10 mouse cellular contexts compared by ENCODE assay signal in the genomic region with DNA sequence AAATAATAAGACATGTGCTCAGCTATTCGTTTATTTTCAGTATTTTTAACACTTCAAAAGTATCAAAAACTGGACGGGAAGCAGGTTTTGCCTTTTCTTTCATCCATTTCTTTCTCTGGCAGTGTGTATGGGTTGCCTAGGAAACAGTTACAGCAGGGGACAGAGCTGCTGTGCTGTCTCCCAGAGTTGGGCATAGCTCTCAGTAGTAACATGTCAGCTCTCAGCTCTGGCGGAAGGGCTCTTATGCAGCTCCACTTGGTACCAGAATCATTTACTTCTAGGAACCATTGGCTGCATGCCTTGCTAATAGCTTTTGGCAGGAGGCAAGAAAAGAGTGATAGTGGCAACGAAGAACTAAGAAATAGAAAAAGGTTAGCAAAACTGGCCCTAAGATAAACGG.
DNase-seq lines count a peak whose midpoint lies in the region; ATAC-seq lines count a peak whose summit lies in the region.
"Had no signal": no experiment of that assay in that cellular context is flagged by ENCODE, and none has a peak within 500 bp of the region (broad histone marks: within the 10 kb centered on the region; RNA-seq: fewer than 3 reads in every experiment).

No protein-coding gene starts in this region.

- no peak overlapping the region for H3K9ac ChIP-seq in forebrain, embryonic 15.5 days (replicated peaks)

- H3K27ac ChIP-seq in forebrain, embryonic 15.5 days (replicated peaks): no peak overlapping the region
- H3K27ac ChIP-seq in forebrain, embryonic 10.5 days: no peak overlapping the region
- H3K27ac ChIP-seq: kidney, postnatal 0 days had no signal

- DNase-seq in forebrain, embryonic 10.5 days (ENCODE audit: extremely low spot score, low spot score): no peak
- peak; percentile 12 for DNase-seq in right cerebral cortex, adult 18-20 months
- no peak for DNase-seq in right cerebral cortex, postnatal 25 days
- DNase-seq in left cerebral cortex, postnatal 4 days: peak; percentile 38
- peak; percentile 53 for DNase-seq in telencephalon, adult 2 months (ENCODE audit: low read depth, low spot score)
- DNase-seq in T-cell, adult 2 months (ENCODE audit: low spot score): no peak
- DNase-seq: thymus, postnatal 14 days had no signal

- H3K4me1 ChIP-seq in forebrain, embryonic 15.5 days: peaks cover 7% of the 10 kb centered on the region
- no peaks in the 10 kb centered on the region; the same call in 1 of the 2 replicates for H3K4me1 ChIP-seq in forebrain, embryonic 10.5 days

- ATAC-seq in forebrain, embryonic 15.5 days (replicated peaks): peak; percentile 94
- ATAC-seq in megakaryocyte, adult 5-6 weeks (ENCODE audit: poor library complexity, severe bottlenecking): no peak

- H3K9me3 ChIP-seq in forebrain, embryonic 15.5 days: no peaks in the 10 kb centered on the region
- H3K9me3 ChIP-seq in forebrain, embryonic 10.5 days: no peaks in the 10 kb centered on the region

- H3K4me3 ChIP-seq in forebrain, embryonic 15.5 days: no peak overlapping the region
- no peak overlapping the region for H3K4me3 ChIP-seq in forebrain, embryonic 10.5 days

- 42% methylated on average over 5 of the region's 5 CpGs for WGBS in forebrain, embryonic 15.5 days
- WGBS in forebrain, embryonic 10.5 days: 81% methylated on average over 5 of the region's 5 CpGs

- H3K27me3 ChIP-seq in forebrain, embryonic 15.5 days: no peaks in the 10 kb centered on the region
- no peaks in the 10 kb centered on the region for H3K27me3 ChIP-seq in forebrain, embryonic 10.5 days (ENCODE audit: poor library complexity, severe bottlenecking)

- H3K36me3 ChIP-seq in forebrain, embryonic 15.5 days: no peaks in the 10 kb centered on the region
- H3K36me3 ChIP-seq in forebrain, embryonic 10.5 days (replicated peaks): no peaks in the 10 kb centered on the region

- intact Hi-C loops in left cerebral cortex, postnatal 4 days (cut with DNase I): no loop called here

- no peak overlapping the region for H3K4me2 ChIP-seq in forebrain, embryonic 15.5 days (replicated peaks)

Comparison
In these comparisons a context has a peak if more than half of its experiments do, and no peak if none do; other contexts are left out.
1. DNase-seq: peak in right cerebral cortex, adult 18-20 months (single experiment), left cerebral cortex, postnatal 4 days (single experiment) and telencephalon, adult 2 months (single experiment); none in forebrain, embryonic 10.5 days (single experiment), right cerebral cortex, postnatal 25 days (single experiment) and T-cell, adult 2 months (single experiment).